Mouse (Mus musculus) ZHBTc4 (cell line): ENCODE measurements around the gene D17Wsu92e.

Experiments used
- DNase-seq: peaks from one replicate; pipeline ENCODE4 v3.0.0-alpha.2; 2011; ENCODE audit warnings: low read depth, low spot score

The D17Wsu92e gene

DNA sequence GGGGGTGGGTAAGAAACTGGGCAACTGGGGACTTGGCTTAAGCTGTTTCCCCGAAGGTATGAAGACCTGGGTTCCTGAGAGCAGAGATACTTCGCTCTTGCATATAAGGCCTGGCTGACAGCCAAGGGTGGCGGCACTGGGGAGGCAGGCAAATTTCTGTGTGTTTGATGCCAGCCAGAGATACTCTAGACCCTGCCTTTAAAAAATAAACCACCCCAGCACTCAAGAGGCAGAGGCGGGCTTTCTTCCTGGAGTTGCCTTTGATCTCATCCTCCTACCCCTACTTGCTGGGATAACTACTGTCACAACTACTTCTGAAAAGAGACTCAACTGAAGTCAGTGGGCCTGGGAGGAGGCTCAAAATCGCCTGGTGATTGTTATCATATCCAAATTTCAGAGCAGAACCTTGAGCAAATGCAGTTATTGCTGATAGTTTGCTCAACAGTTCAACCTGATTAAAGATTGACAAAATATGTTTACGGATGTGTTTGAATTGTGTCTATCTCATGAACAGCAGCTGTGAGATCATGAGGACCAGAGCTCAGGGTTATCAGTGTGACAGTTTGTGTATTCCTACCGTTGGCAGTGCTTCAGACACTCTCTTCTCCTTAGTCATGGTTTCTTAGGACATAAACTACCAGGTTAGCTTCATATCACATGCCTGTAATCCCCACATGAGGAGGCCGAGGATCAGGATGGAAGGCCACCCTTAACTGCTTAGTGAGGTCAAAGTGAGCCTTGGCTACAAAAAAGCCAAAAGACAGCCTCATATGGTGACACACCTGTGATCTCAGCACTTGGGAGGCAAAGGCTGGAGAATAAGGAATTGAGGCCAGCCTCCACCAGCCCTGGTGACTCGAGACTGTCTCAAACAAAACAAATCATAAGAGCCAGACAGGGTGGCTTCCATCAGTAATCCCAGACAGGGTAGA is 1.2 kb upstream of the D17Wsu92e start:
- no peak for DNase-seq

DNA sequence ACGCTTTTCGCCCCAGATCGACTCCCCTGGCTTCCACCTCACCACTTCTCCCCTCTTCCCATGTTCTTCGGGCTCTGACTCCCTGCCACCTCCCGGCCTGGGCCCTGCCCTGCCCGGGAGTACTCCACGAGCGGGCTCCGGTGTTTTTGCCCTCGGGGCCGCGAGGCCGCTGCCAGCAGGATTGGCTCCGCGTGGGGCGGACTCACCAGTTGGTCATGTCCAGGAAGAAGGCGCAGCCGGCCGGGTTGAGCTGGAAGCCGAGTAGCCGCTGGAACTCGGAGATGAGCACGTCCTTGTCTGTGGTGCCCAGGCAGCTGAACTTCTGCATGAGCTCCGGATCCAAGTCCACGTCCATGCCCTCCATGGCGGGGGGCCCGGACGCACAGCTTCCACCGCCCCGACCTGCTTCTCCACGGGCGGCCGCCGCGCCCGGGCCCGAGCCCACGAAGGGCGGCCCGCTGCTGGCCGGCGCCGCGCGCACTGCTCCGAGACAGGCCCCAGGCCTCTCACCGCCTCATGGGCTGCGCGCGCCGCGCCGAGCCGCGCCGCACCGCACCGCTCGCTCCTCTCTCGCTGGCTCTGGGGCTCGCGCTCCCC is 379 bp downstream of the D17Wsu92e start:
- peak; percentile 42 for DNase-seq

DNA sequence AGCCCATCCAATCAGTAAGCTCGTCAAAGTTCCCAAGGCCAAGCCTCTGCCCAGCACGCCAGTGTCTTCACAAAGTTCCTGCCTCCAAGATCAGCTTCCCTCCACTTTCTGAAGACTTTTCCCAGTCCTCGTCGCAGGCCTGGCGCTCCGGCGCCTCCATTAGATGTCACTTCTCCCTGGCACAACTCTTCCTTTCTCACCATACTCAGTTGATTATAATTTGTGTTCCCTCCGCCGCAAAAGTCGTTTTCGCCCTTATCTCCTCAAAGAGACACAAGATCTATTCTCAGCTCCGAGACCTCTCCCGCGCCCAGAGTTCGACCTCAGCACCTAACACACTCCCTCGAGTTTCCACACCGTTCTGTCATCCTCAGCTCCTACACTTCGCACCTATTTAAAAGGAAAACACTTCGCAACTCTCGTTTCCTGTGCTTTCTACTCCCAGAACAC is 902 bp downstream of the D17Wsu92e start:
- DNase-seq: peak; percentile 42

DNA sequence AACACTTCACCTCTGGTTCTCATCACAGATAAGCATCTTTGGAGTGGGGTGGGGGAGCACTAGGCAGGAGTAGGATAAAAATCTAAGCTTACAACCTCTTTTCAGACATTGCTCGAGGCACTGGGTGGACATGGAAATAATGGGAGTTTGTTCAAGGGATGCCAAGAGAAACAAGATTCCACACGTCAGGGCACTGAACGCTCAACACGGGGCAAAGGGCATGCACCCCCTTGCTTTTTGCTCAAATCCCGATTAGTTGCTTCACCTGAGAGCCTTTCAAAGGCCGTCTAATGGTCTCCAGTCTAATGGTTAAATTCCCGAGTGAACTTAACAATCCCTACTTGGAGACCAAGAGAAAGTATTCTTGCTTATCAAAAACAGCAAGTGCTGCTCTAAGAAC is 1.4 kb downstream of the D17Wsu92e start:
- DNase-seq: no peak

DNA sequence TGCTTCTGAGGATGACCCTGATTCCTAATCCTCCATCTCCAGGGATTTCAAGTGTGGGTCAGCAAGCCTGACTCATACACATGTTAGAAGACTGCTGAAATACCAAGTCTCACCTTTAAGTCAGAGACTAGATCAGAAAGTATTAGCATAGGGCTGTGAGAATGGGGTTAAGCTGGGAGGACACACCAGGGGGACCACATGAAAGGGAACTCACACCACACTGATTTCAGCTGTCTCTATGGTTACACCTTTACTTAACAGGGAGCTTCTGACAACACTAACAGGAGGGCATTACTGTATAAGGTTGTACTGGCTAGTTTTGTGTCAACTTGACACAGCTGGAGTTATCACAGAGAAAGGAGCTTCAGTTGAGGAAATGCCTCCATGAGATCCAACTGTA is 5.8 kb downstream of the D17Wsu92e start:
- no peak for DNase-seq

DNA sequence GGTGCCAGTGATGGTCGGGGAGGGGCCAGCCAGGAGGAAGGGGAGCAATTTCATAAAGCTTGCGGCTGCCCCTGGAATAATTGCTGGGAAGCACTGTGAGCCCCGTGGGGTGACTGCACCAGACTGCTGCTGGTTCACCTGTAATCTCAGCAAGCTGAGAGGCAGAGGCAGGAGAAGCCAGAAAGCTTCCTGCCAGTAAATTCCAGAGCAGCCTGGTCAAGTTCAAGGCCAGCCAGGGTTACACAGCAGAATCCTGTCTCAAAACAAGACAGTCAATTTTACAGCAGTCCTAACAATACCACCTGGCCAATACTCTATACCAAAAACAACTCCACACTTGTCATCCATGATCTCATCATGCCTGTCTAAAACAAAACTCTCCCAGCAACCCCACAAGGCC is 8.5 kb downstream of the D17Wsu92e start:
- no peak for DNase-seq

DNA sequence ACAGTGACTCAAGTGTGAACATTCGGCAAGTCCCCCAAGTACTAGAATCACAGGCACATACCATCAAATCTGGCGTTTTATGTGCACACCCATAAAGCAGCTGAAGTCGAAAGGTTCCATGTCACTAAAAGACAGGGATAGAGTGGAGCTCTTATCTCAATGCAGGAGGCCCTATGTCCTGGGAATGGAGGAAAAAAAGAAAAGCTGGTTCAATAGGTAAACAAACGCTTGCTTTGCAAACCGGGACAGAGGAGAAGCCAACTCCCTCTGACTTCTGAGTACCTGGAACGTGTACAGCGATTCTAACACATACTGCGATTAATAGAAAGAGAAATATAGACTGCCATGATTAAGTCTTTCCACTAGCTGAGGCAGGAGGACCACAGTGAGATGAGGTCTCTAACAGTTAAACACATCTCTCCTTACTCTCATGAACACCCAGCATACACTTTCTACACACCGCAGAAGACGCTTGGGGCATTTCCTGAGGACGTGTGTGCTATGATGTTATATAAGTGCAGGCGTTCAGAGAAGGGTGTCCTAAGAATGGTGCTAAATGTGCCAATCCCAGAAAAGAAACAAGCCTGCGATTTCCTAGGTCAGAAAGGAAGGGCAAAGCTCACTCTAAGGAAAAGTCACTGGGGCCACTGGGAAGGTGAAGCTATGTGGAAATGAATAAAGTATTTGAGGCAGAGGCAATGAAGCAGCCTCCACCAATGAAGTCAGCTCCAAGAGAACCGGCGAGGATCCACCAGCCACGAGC is 9.7 kb downstream of the D17Wsu92e start:
- no peak for DNase-seq

DNA sequence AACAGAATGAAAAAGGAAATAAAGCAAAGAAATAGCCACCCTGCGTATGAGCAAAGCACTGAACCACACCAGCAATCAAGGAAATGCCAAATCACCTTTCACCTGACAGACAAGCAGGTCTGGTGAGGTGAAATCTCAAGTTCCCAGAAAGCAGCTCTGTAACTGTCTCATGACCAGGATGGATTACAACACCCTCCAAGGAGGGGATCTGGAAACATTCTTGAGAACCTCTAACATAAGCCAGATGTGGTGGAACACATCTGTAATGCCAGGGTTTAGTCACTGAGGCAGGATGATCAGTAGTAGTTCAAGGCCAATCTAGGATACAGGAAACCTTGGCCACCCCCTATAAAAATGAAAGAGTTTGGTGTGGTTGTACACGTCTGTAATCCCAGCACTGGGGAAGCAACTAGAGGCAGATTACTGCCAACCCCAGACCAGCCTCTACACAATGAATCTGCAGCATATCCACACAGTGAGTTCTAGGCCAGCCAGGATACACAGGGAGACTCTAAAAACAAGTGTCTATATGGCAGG is 12.8 kb downstream of the D17Wsu92e start:
- no peak for DNase-seq

DNA sequence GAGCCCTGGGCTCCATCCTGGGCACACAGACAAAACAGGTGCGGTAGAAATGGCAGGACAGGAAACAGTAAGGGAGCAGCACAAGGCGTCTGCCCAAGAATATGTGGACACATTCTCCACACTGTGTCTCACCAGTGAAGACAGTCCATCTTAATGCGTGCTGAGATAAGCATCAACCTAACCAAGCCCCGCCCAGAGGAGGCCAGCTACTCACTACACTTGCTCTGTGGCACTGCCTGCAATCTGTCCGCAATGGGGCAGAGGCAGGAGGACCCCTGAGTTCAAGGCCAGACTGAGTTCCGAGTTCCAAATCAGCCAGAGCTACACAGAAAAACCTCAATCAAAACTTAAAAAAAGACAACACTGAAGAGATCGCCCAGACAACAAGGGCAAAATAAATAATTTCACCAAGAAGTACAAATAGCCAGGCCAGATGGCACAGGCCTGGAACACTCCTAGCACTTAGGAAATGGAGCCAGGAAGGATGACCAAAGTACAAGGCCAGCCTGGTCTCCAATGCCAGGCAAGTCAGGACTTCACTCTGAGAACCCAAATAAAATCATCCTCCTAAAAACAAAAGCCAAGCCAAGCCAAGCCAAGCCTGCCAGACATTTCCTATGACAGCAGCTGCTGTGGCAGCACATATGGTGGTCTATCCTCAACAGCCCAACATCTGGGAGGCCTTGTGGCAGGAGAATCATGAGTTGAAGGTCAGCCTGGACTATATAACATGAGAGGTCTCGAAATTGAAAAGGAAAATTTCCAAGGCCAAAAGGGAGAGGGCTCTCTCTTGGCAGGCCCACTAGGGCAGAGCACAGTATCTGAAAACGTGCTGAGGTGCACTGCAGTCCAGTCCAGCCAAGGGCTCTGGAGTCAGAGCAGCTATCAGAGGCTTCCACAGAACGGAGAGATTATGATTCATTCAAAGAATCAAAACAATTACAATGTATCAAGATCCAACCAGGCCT is 15.4 kb downstream of the D17Wsu92e start:
- DNase-seq: no peak

DNA sequence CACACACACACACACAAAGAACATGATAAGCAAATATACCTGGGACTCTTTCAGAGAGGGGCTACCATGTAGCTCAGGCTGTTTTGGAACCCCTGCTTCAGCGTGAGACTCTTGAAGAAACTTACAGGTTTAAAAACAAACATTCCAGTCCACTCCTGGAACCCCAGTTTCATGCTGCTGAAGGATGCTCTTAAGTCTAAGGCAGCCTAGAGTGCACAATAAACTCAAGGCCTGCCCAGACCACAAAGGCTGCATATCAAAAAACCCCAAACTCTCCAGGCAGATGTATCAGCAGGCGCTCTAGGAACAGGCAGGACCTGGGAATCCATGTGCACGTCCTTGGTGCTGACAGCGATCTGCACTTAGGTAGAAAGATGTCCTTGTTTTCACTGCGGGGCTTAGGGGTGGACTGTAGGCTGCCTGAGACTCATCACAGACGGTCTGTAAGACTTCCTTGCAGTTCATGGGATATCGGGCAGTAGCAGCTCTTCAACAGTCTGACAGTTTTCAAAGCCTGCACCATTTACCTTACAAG is 16.2 kb downstream of the D17Wsu92e start:
- no peak for DNase-seq

DNA sequence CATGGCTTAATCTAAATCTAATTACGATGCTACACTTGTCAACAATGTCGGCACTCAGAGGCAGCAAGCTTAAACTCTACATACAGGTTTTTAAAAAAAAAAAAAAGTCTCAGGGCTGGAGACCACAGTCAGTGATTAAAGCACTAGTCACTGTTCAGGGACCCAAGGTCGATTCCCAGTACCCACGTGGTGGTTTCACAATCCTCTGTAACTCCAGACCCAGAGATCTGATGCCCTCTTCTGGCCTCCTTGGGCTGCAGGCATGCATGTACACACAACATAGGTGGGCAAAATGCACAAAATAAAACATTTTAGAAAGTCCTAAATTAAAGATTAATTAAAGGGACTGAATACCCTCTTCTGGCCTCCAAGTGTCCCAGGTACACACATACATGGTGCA is 16.7 kb downstream of the D17Wsu92e start:
- no peak for DNase-seq

DNA sequence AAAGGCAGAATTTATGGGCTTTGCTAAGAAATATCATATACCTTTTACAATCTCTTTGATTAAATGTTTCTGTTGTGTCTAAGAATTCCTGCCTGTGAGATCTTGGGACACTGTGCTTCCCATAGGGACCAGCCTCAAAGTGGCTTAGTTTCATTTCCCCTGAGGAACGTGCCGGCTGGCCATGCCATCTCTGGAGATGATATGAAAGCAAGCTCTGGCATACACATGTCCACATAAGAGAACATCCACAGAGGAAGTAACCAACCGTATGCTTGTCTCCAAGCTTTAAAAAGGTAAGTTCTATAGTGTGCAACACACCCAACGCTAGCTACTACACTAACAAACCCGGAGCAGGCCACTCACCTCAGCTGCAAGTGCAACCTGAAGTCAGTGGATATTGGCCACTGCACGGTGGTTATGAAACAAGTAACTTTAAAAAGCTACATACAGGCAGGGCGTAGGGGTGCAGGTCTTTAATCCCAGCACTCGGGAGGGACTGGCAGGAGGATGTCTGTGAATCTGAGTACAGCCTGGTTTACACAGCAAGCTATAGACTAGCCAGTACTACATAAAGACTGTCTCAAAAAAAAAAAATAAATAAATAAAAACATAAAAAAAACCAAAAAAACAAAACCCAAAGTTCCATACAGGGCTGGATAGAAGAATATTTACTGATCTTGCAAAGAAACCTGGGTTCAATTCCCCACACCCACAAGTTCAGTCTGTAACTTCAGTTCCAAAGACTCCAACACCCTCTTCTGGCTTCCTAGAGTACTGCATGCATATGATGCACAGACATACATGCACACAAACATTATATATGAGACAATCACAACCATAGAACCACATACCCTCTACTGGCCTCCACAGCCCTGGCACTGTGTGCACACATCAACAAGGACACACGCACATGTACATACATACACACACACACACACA is 19.5 kb downstream of the D17Wsu92e start:
- peak; percentile 76 for DNase-seq

DNA sequence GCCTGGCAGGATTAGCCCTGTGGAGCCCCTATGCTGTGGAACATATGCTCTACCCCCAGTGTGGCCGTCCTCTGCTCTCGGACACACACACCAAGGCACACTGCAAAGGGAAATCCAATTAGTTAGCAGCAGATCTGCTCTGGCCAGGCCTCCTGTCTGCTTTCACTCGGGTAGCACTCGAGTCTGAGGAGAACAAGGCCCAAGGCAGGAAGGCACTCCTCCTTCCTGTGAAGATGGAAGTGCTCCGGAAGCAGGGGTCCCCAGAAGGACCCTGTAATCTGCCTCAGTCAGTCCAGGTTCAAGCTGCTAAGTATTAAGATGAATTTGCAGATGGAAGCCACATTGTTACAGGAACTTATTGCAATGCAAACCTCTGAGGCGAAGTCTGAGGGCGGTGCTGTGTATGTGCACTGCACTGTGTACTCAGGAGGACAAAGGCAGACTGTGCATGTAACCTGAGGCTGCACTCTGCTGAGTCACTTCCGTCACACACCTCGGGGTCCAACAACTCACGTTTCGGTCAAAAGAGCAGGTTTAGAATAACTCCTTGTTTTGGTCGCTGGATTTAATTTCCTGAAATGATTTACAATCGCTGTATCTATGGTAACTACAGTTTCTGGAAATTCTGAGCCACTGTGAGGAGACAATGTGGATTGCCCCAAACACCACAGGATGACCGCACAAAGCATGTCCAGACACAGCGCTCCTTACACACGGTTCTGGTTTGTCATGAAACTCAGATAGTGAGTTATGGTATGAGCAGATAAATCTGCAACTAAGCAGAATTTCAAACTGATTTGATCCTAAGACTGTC is 20.5 kb downstream of the D17Wsu92e start:
- DNase-seq: peak; percentile 83

DNA sequence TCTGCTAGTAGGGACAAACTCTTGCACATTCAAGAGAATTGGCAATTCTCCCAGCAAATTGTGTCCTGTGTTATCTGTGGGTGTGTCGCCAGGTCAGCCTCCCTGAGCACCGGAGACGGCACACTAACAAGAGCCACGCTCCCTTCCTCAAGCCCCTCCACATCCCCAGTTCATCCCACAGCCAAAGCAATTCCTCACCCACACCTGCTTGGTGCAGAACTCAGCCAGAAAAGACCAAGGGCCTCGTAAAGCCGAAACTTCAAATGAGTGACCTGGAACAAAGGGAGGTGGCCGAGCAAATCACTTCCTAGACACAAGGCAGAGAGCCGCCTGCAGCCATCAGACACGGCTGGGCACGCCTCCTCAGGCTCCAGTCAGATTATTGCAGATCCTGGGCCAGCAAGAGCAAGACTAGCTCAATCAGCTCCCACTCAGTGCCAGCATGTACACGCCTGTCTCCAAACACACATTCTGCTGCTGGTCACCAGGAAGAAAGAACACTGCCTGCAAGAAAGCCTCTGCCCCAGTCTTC is 23.0 kb downstream of the D17Wsu92e start:
- peak; percentile 61 for DNase-seq

DNA sequence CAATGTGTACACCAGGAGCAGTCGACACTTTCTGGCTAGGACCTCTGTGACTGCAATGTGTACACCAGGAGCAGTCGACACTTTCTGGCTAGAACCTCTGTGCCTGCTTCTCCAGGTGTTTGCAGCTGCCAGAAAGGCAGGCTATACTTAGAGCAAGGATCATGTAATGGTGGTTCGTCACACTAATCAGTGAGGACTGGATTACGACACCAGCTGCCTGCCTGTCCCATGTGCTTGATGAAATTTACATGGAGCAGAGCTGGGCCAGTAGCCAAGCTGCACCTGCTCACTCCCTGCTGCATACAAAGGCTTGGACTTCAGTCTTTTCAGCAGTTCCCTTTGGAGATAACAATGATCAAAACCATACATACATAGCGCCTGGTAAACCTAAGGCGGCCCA is 23.7 kb downstream of the D17Wsu92e start:
- peak; percentile 32 for DNase-seq

DNA sequence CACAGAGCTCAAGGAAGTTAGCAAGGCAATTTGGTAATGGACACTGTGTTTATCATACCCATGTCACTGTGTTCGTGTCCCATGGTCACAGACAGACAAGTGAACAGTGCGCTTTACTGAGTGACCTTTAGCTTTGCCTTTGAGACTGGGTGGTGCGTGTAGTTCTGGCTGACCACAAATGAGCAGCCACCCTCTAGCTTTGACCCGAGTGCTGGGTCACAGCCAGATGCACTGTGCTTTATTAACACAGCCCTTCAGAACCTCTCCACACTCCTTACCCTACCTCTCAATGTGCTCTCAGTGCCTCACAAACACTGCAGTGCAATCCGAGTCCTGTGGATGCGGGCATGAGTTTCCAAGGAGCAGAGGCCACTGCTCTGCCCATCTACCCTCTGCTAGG is 27.3 kb downstream of the D17Wsu92e start:
- no peak for DNase-seq

DNA sequence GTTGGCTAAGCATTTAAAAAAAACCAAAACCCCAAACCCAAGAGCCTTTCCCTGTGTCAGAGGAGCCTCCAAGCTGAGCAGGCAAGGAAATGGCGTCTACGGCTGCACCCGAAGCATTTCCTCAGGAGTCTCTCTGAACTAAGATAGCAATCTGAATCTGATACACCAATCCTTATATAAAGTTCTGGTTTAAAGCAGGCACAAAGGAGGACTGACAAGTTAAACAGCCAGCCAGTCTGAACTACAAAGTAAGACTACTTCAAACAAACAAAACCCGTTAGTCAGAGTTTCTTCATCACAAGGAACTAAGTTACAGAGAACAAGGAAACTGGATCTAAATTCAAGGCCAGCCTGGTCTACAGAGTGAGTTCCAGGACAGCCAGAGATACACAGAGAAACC is 27.9 kb downstream of the D17Wsu92e start:
- no peak for DNase-seq

DNA sequence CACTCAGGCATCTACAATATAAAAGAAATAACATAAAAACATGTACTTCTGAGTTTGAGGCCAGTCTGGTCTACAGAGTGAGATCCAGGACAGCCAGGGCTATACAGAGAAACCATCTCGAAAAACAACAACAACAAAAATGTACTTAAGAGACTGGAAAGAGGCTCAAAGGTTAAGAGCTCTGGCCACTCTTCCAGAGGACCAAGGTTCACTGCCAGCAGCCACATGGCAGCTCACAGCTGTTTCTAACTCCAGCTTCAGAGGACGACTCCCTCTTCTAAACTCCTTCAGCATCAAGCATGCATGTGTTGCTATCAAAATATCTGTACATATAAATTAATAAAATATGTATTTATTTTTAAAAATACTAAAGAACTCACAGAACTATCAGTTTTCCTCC is 28.9 kb downstream of the D17Wsu92e start:
- no peak for DNase-seq
